Mouse (Mus musculus) heart, adult 9 months (tissue): ENCODE measurements at regions not wholly inside any gene's neighbourhood (a gene's known extent, or its start where the extent isn't known, plus 50 kb on each side); places are given as distances from the start of the nearest gene placed in this dataset.
A peak's percentile ranks its signal among the peaks of the same experiment; 100 is the strongest.

Experiments
- DNase-seq, 2 experiments: peaks; one replicate each; pipeline ENCODE4 v3.0.0; 2022; ENCODE audit warnings: low spot score in 2 of 2

- no peak for DNase-seq
These were observed 697.9 kb upstream of the Ncam2 start for GRCm38 (mm10) chr16:80502559-80502958.

- DNase-seq, result no peak
These were observed 697.2 kb upstream of the Ncam2 start for GRCm38 (mm10) chr16:80503276-80503675.

- DNase-seq, result peak; percentile 1 to 22
These were observed 687.8 kb upstream of the Ncam2 start for GRCm38 (mm10) chr16:80512724-80513123.

- no peak for DNase-seq
These were observed 662.5 kb upstream of the Ncam2 start for GRCm38 (mm10) chr16:80538039-80538438.

GRCm38 (mm10) chr16:80546598-80546997 lies 653.9 kb upstream of the Ncam2 start:
- DNase-seq, result no peak

GRCm38 (mm10) chr16:80567120-80567519 lies 633.4 kb upstream of the Ncam2 start:
- no peak for DNase-seq

- DNase-seq, result peak; percentile 3 to 54
These were observed 613.2 kb upstream of the Ncam2 start for GRCm38 (mm10) chr16:80587278-80587677.

GRCm38 (mm10) chr16:80603943-80604342 lies 596.6 kb upstream of the Ncam2 start:
- no peak for DNase-seq
